Mouse (Mus musculus): Measurements from ENCODE around the gene Cyp26b1.

GRCm38 (mm10) chr6:84583371-84583770, 10.3 kb downstream of the Cyp26b1 start:
- TF ChIP-seq GATA1 (IDR thresholded peaks at IDR 0.05; ENCODE audit: low read length) = no peak
- no peak for TF ChIP-seq TAL1 (IDR thresholded peaks at IDR 0.05; ENCODE audit: low read length)
